20 mouse cellular contexts compared by ENCODE assay signal in the genomic region with DNA sequence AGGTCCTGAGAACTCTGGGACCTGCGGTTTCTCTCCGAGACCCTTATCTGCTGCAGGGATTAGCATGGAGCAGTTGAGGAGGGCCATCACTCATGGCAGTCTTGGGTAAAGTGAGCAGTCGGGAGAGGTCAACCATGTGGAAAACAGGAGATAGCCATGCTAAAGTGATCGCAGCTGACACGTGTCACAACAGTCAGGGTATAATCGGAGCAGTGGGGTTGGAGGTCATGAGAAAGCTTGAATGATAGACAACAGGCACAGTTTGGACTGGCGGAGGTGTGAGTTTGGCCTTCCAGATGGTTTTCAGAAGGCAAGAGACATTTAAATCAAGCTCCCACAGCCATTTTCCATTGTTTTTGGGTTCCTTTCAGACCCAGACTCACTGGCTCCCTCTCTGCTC. TPM values are rescaled to one million over a fixed set of nuclear protein-coding genes. Genes with fewer than 3 reads are reported as not detected.
A peak's percentile ranks its signal among the peaks of the same experiment; 100 is the strongest.
DNase-seq lines count a peak whose midpoint lies in the region; ATAC-seq and TF ChIP-seq lines count a peak whose summit lies in the region.
"Had no signal": no experiment of that assay in that cellular context is flagged by ENCODE, and none has a peak within 500 bp of the region (broad histone marks: within the 10 kb centered on the region; RNA-seq: fewer than 3 reads in every experiment).

No protein-coding gene starts in this region.

- peaks cover 15% of the 10 kb centered on the region for H3K36me3 ChIP-seq in hindbrain, embryonic 10.5 days
- H3K36me3 ChIP-seq in hindbrain, embryonic 12.5 days, result no peaks in the 10 kb centered on the region
- H3K36me3 ChIP-seq in lung, postnatal 0 days (ENCODE audit: insufficient read depth, low read length), result peaks cover 9% of the 10 kb centered on the region
- H3K36me3 ChIP-seq in kidney, embryonic 14.5 days (ENCODE audit: control insufficient read depth, insufficient read depth, low read length), result peaks cover 50% of the 10 kb centered on the region
- no peaks in the 10 kb centered on the region for H3K36me3 ChIP-seq in hindbrain, embryonic 11.5 days (ENCODE audit: control insufficient read depth, insufficient read depth, low read length)

- 0 out of 2 replicates have a peak overlapping the region, but pooled peaks have one; percentile 40 for H3K27ac ChIP-seq in hindbrain, embryonic 10.5 days
- no peak overlapping the region for H3K27ac ChIP-seq in hindbrain, embryonic 12.5 days
- no peak overlapping the region for H3K27ac ChIP-seq in lung, postnatal 0 days (ENCODE audit: low read length)
- no peak overlapping the region for H3K27ac ChIP-seq in kidney, embryonic 14.5 days (ENCODE audit: low read depth, low read length)
- no peak overlapping the region for H3K27ac ChIP-seq in hindbrain, embryonic 11.5 days (ENCODE audit: low read depth, low read length)
- H3K27ac ChIP-seq: embryonic facial prominence, embryonic 13.5 days; forebrain, embryonic 13.5 days; heart, adult 2 months; hindbrain, embryonic 14.5 days had no signal

- H3K4me2 ChIP-seq in hindbrain, embryonic 12.5 days (replicated peaks), result no peak overlapping the region
- no peak overlapping the region for H3K4me2 ChIP-seq in lung, postnatal 0 days (replicated peaks; ENCODE audit: low read depth, low read length)
- no peak overlapping the region for H3K4me2 ChIP-seq in kidney, embryonic 14.5 days (replicated peaks; ENCODE audit: low read depth, low read length)
- no peak overlapping the region for H3K4me2 ChIP-seq in hindbrain, embryonic 11.5 days (replicated peaks; ENCODE audit: low read depth, low read length)
- H3K4me2 ChIP-seq: embryonic facial prominence, embryonic 13.5 days; forebrain, embryonic 13.5 days; heart, embryonic 11.5 days; hindbrain, embryonic 14.5 days had no signal

- no peak for ATAC-seq in hindbrain, embryonic 12.5 days (ENCODE audit: low FRiP score)
- peak; percentile 38; the same call in 1 of the 2 replicates for ATAC-seq in lung, postnatal 0 days
- ATAC-seq in kidney, embryonic 14.5 days (ENCODE audit: low FRiP score, low TSS enrichment), result no peak
- no peak for ATAC-seq in hindbrain, embryonic 11.5 days (ENCODE audit: low FRiP score)
- ATAC-seq: forebrain, embryonic 13.5 days; forebrain, postnatal 0 days had no signal

- peaks cover 17% of the 10 kb centered on the region for H3K4me1 ChIP-seq in hindbrain, embryonic 10.5 days (replicated peaks)
- H3K4me1 ChIP-seq in hindbrain, embryonic 12.5 days, result peaks cover 9% of the 10 kb centered on the region
- no peaks in the 10 kb centered on the region for H3K4me1 ChIP-seq in lung, postnatal 0 days (ENCODE audit: insufficient read depth, low read depth, low read length)
- H3K4me1 ChIP-seq in kidney, embryonic 14.5 days (ENCODE audit: control insufficient read depth, insufficient read depth, low read length), result peaks cover under 1% of the 10 kb centered on the region; the same call in 1 of the 2 replicates
- no peaks in the 10 kb centered on the region for H3K4me1 ChIP-seq in hindbrain, embryonic 11.5 days (replicated peaks; ENCODE audit: control insufficient read depth, insufficient read depth, low read length)
- H3K4me1 ChIP-seq: forebrain, embryonic 13.5 days had no signal

- no peak overlapping the region for H3K4me3 ChIP-seq in hindbrain, embryonic 10.5 days
- H3K4me3 ChIP-seq in hindbrain, embryonic 12.5 days, result no peak overlapping the region
- no peak overlapping the region for H3K4me3 ChIP-seq in lung, postnatal 0 days (ENCODE audit: low read depth, low read length)
- no peak overlapping the region for H3K4me3 ChIP-seq in kidney, embryonic 14.5 days (ENCODE audit: low read length)
- H3K4me3 ChIP-seq in hindbrain, embryonic 11.5 days (ENCODE audit: low read depth, low read length), result no peak overlapping the region
- H3K4me3 ChIP-seq: embryonic facial prominence, embryonic 13.5 days; forebrain, embryonic 13.5 days; heart, adult 2 months had no signal

- TF ChIP-seq EP300 in lung, postnatal 0 days (IDR thresholded peaks at IDR 0.05), result no peak

- no peak overlapping the region for H3K9ac ChIP-seq in hindbrain, embryonic 12.5 days
- no peak overlapping the region for H3K9ac ChIP-seq in lung, postnatal 0 days (replicated peaks; ENCODE audit: low read depth)
- H3K9ac ChIP-seq in kidney, embryonic 14.5 days (ENCODE audit: low read depth, low read length), result no peak overlapping the region
- H3K9ac ChIP-seq in hindbrain, embryonic 11.5 days (ENCODE audit: low read depth, low read length), result no peak overlapping the region
- H3K9ac ChIP-seq: embryonic facial prominence, embryonic 13.5 days; forebrain, embryonic 13.5 days; forebrain, postnatal 0 days; hindbrain, embryonic 14.5 days had no signal

- intact Hi-C loops in left cerebral cortex, postnatal 25 days (cut with DNase I), result no loop called here

- no peaks in the 10 kb centered on the region for H3K27me3 ChIP-seq in hindbrain, embryonic 10.5 days (ENCODE audit: insufficient read depth, poor library complexity, severe bottlenecking)
- no peaks in the 10 kb centered on the region for H3K27me3 ChIP-seq in hindbrain, embryonic 12.5 days
- H3K27me3 ChIP-seq in lung, postnatal 0 days (replicated peaks; ENCODE audit: insufficient read depth, low read length), result no peaks in the 10 kb centered on the region
- no peaks in the 10 kb centered on the region for H3K27me3 ChIP-seq in kidney, embryonic 14.5 days (ENCODE audit: control insufficient read depth, insufficient read depth, low read length)
- H3K27me3 ChIP-seq in hindbrain, embryonic 11.5 days (ENCODE audit: control insufficient read depth, insufficient read depth, low read length), result no peaks in the 10 kb centered on the region
- H3K27me3 ChIP-seq: embryonic facial prominence, embryonic 13.5 days; forebrain, embryonic 13.5 days had no signal

- 84% methylated on average over 7 of the region's 7 CpGs for WGBS in hindbrain, embryonic 10.5 days
- 65% methylated on average over 7 of the region's 7 CpGs for WGBS in hindbrain, embryonic 12.5 days
- WGBS in lung, postnatal 0 days, result 57% methylated on average over 7 of the region's 7 CpGs
- 58% methylated on average over 7 of the region's 7 CpGs for WGBS in kidney, embryonic 14.5 days
- 75% methylated on average over 7 of the region's 7 CpGs for WGBS in hindbrain, embryonic 11.5 days

- no peaks in the 10 kb centered on the region for H3K9me3 ChIP-seq in hindbrain, embryonic 10.5 days
- no peaks in the 10 kb centered on the region for H3K9me3 ChIP-seq in hindbrain, embryonic 12.5 days (replicated peaks)
- no peaks in the 10 kb centered on the region for H3K9me3 ChIP-seq in lung, postnatal 0 days (ENCODE audit: low read length)
- no peaks in the 10 kb centered on the region for H3K9me3 ChIP-seq in kidney, embryonic 14.5 days (ENCODE audit: control insufficient read depth, low read length)
- no peaks in the 10 kb centered on the region for H3K9me3 ChIP-seq in hindbrain, embryonic 11.5 days (ENCODE audit: control insufficient read depth, low read length)
- H3K9me3 ChIP-seq: embryonic facial prominence, embryonic 13.5 days; forebrain, embryonic 13.5 days had no signal

- no peak for DNase-seq in hindbrain, embryonic 10.5 days (ENCODE audit: low spot score)
- DNase-seq in lung, postnatal 0 days (ENCODE audit: low spot score), result no peak
- DNase-seq in lung, postnatal 10 days, result peak; percentile 55
- peak; percentile 41 for DNase-seq in mesoderm, embryonic 11.5 days (ENCODE audit: low read depth, low spot score)
- no peak for DNase-seq in hindbrain, embryonic 11.5 days (ENCODE audit: low spot score)
- no peak for DNase-seq in left cerebral cortex, postnatal 25 days (ENCODE audit: low spot score in 2 of 2)
- DNase-seq: adrenal gland, adult 2 months; adrenal gland, postnatal 25 days; cerebellum, adult 18-20 months; cerebellum, adult 9-11 months; cerebellum, postnatal 36 days; forebrain, postnatal 0 days; gastrocnemius, postnatal 14 days; heart, adult 2 months had no signal

- TF ChIP-seq CTCF in lung, postnatal 0 days (IDR thresholded peaks at IDR 0.05), result no peak

RNA-seq across cellular contexts. Expression of a gene that starts 53.8 kb away (rescaled TPM):
- polyA plus RNA-seq in hindbrain, embryonic 10.5 days (2016; fragmentation: Nextera tagmentation; extraction: Ambion mirVana), result 6.0 and 6.9 TPM in 2 replicates
- 12.4 and 12.7 TPM in 2 replicates for polyA plus RNA-seq in hindbrain, embryonic 12.5 days (2016; fragmentation: Nextera tagmentation; extraction: Ambion mirVana)
- polyA plus RNA-seq in lung, postnatal 0 days (2015; fragmentation: Nextera tagmentation; extraction: Ambion mirVana), result 22.0 and 24.2 TPM in 2 replicates
- polyA plus RNA-seq in kidney, embryonic 14.5 days (2014; fragmentation: Nextera tagmentation; extraction: Ambion mirVana), result 16.6 and 31.9 TPM in 2 replicates
- 4.0 and 6.3 TPM in 2 replicates for polyA plus RNA-seq in hindbrain, embryonic 11.5 days (2014; fragmentation: Nextera tagmentation; extraction: Ambion mirVana)
- 1 to 10 TPM; 6.7 to 7.0 TPM for total RNA-seq in left cerebral cortex, postnatal 25 days (2021)

Comparison
In these comparisons a context has a peak if more than half of its experiments do, and no peak if none do; other contexts are left out.
1. DNase-seq: peak in lung, postnatal 10 days (single experiment) and mesoderm, embryonic 11.5 days (single experiment); none in hindbrain, embryonic 10.5 days (single experiment), lung, postnatal 0 days (single experiment), hindbrain, embryonic 11.5 days (single experiment) and left cerebral cortex, postnatal 25 days (0 of 2).